Mouse (Mus musculus) erythroid progenitor cell, adult 5-6 weeks (primary cell): ENCODE data around the gene S1pr4. TPM values are rescaled to one million over a fixed set of nuclear protein-coding genes. Genes with fewer than 3 reads are reported as not detected.

ENCODE experiments used
- ATAC-seq: replicated peaks from 2 replicates; pipeline ENCODE4 v1.8.0; 2016; ENCODE audit warnings: moderate number of reproducible peaks, mild to moderate bottlenecking, moderate TSS enrichment, inconsistent platforms; ENCODE audit not compliant: poor library complexity, low FRiP score, severe bottlenecking
- total RNA-seq, 2 experiments: library from RNA; stranded (forward) in 1 of 2; stranded (reverse) in 1 of 2; fragments of 150-400 nt in 1 of 2; fragments of 186-747, 209-891 nt in 1 of 2; gene quantifications; 2 replicates each; pipeline versions ENCODE4 v1.2.3 to v1.2.4; 2015 to 2017; ENCODE audit warnings: low replicate concordance in 2 of 2

S1pr4 gene
- total RNA-seq, 2 experiments from 2014 or later = 2.3 to 5.4 TPM

DNA sequence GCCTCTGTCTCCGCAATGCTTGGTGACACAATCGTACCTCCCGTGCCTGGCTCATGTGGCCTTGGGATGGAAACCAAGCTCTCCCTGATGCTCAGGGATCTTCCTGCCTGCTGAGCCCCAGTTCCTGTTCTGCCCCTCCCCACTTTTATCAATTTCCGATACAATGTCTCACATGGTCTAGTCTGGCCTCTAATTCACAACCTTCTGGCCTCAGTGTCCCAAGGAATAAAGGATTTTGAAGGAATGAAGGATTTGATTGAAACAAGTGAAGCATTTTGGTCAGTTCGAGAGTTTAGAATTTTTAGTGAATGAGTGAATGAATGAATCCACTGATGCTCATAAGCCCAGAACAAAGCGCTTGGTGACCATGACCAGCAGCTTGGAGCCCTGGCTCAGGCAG, 23.2 kb upstream of the S1pr4 start:
- no peak for ATAC-seq

DNA sequence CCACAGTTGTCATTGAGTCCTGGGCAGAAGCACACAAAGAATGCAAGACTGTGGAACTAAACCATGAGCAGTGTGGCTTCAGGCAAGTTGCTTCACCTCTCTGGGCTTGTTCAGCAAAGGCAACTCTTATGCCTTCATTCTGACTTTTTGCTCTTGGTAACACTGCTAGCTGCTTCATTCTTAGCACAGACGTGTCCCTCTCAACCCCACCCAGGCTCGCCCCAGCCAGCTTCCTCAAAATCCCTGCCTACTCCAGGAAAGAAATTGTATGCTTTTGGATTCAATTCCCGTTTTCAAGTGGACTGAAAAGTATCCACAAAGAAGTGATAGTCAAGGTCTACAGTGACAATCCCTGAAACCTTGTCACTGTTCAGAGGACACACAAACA, 20.0 kb upstream of the S1pr4 start:
- ATAC-seq = no peak

- 0 out of 2 replicates have a peak, but pooled peaks have one; percentile 39 for ATAC-seq
Observed at GRCm38 (mm10) chr10:81519227-81519977, 19.5 kb upstream of the S1pr4 start.

DNA sequence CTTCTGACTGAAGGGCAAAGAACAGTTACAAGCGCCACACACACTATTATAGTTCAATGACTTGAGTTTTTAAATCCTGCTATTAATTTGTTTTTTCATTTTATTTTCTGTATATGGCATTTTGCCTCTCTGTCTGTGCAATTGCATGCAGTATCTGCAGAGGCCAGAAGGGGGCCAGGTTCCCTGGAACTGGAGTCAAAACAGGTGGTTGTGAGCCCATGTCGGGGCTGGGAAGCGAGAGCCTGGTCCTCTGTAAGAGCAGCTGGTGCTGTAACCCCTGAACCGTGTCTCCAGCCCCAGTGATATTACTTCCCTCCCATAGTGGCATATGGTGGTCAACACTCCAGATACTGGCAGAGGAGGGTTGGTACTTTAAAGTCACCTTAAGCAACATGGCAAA, 18.6 kb upstream of the S1pr4 start:
- ATAC-seq = peak; percentile 75

DNA sequence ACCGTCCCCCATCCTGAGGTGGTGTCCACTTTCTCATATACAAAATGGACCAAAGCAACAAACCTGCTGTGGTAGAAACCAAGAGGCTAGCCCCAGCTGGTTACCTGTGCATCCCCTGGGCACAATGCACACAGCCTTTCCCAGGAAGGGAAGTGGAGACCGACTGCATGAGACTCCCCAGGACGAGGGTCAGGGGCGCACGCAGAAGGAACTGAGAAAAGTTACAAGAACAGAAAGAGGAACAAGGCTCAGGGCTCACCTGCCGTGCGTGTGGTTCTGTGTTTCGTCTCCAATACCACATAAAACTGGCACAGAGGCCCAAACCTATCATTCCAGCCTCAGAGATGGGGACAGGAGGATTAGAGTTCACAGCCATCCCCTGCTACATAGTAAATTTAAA, 17.3 kb upstream of the S1pr4 start:
- ATAC-seq = no peak

DNA sequence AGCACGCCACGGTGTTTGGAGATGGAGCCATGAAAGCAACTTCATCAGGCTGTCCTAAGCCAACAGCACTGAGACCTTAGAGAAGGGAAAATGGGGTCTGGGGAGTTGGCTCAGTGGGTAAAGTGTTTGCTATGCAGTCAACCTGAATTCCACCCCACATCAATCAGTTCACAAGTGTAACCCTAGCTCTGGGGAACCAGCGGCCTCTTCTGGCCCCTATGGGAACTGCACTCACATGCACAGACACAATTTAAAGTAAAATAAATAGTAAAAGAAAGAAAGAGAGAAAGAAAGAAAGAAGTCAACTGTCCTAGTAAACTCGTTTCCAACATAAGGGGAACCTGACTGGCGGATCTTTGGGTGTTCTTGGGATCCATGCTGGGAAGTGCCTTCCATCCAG, 13.9 kb upstream of the S1pr4 start:
- ATAC-seq = no peak

- ATAC-seq = no peak
Observed at GRCm38 (mm10) chr10:81510246-81510810, 10.4 kb upstream of the S1pr4 start.

- no peak for ATAC-seq
Observed at GRCm38 (mm10) chr10:81507691-81508489, 8.0 kb upstream of the S1pr4 start.

- ATAC-seq = no peak
Observed at GRCm38 (mm10) chr10:81507095-81507494, 7.2 kb upstream of the S1pr4 start.

DNA sequence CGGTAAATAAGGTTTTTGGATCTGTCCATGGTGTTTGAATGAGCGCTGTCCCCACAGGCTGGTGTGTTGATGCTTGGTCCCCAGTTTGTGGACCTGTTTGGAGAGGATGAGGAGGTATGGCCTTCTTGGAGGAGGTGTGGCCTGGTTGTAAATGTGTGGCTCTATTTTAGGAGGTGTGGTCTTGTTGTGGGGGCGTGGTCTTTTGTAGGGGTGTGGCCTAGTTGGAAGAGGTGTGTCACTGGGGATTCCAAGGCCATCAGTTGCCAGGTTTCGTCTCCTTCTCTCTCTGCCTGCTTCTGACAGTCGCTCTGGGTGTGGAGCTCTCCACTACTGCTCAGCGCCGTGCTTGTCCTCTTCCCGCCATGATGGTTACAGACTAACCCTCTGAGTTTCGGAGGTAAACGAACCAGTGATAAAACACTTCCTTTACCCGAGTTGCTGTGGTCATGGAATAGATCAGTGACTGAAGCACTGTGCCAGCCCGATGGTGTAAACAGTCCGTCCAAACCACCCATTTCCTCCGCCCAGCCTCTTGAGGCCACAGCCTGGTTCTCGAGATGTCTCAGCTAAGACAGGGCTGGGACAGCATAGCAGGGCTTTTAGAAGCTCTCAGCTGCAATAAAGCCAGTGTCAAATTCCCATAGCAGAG, 5.2 kb upstream of the S1pr4 start:
- no peak for ATAC-seq

DNA sequence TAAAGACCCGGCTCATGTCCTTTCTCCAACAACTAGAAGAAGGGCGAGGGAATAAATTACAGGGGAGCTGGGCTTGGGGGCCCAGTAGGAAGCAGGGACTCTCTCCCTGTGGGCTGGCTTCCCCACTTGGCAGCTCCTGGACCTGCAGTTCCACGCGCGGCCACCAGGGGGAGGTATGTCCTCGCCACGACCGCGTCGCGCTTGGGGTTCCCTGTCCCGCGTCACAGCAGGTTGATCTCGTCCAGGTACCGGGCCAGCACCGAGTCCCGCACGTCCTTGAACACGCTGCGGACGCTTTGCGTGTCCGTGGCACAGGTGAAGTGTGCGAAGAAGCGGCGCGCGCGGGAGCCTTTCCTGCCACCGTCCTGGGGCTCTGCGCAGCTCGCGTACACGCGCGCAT, 2.7 kb upstream of the S1pr4 start:
- peak; percentile 76 for ATAC-seq

DNA sequence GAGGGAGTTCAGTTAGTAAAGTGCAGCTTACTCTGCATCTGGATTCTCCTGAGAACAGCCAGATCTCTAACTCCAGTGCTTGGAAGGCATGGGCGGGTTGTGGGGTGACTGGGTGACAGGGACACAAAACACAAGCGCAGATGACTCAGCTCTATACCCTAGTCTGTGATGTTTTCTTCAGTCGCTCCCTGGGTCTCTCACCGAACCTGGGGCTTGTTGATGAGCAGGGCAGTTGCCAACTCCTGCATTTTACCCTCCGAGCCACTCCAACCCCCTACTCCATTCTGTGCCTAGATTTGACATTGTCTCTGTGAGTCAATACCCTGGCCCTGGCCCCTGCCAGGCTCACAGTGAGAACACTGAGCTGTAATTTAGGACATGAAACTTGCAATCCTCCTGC, 1.9 kb upstream of the S1pr4 start:
- no peak for ATAC-seq

GRCm38 (mm10) chr10:81499250-81499901, 556 bp downstream of the S1pr4 start:
- ATAC-seq = no peak

- no peak for ATAC-seq
Observed at GRCm38 (mm10) chr10:81498316-81499249, 1.3 kb downstream of the S1pr4 start.

DNA sequence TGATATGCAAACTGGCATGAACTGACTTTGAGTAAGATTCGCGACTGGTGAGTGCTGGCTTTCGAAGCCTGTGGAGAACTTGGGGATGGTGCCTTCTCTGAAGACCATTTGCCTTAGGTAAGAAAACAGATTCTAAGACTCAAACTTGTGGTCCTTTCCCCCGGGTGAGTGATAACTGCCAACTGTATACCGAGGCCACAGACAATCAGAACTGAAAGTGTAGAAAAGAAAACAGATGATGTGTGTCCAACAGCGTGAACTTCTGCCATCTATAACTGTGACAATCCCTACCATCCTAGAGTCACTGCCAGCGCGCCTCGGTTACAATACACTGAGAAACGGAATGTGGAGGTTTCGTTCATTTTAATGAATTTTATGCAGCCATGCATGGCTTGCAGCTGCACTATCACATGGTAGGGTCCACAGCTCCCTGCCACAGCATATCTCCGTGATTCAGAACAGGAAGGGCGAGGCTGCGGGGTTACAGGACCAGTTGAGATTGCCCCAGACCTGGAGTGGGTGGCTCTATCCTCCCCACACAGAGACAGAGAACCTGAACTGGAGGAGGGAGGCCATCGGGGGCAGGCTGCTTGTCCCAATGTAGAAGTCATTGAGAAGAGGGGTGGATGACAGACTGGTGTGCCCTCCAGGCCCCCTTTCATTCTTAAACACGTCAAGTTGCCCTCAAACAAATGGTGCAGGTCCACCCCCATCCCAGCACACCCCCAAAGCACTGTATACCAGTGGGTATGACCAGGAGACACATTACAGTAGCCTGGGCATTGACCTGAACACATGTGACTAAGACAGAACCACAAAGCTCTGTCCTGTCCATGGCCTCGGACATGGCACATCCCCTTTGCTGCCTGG, 2.3 kb downstream of the S1pr4 start:
- no peak for ATAC-seq

DNA sequence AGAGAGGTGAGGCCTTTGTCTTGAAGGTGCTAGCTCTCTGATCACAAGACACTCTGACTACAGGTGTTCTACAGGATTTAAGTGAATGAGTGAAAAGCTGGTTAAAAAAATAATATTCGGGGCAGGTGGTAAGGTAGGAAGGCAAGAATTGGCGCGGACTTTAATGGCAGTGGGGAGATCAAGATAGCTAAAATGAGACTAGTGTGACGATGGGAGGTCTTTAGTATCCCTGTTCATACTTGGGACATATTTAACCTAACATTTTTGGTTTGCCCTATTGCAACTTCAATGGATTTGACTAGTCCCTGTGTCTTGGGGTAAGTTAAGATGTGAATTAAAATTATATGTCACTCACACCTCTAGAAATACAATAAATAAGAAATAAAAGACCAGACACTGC, 3.0 kb downstream of the S1pr4 start:
- ATAC-seq = no peak

- ATAC-seq = peak; percentile 90
Observed at GRCm38 (mm10) chr10:81496264-81496901, 3.5 kb downstream of the S1pr4 start, which contains the start of gene Ncln. TSS of gene Ncln (minus strand) at chr10:81496392.
